Mouse (Mus musculus) hindbrain, embryonic 15.5 days (tissue): ENCODE results near the gene Cacna1h. TPM values are rescaled to one million over a fixed set of nuclear protein-coding genes. Genes with fewer than 3 reads are reported as not detected.

Experiments used
- ATAC-seq: fragments of 200-750 bp; cut with Nextera tagmentation; 2 replicates; pipeline ENCODE4 v1.8.0; 2017; ENCODE audit warnings: low read depth, moderate number of reproducible peaks, moderate TSS enrichment; ENCODE audit not compliant: low FRiP score
- H3K27ac ChIP-seq: fragments of 300-500 bp; sonication (generic); replicated peaks from 2 replicates; pipeline ENCODE4 v1.5.1; 2015; ENCODE audit warnings: mild to moderate bottlenecking, inconsistent platforms
- H3K27me3 ChIP-seq: fragments of 300-500 bp; sonication (generic); 2 replicates; pipeline ENCODE4 v1.6.1; 2015; ENCODE audit warnings: control low read depth, inconsistent platforms
- H3K36me3 ChIP-seq: fragments of 300-500 bp; sonication (generic); 2 replicates; pipeline ENCODE4 v1.6.1; 2015; ENCODE audit warnings: control low read depth, inconsistent platforms
- H3K4me1 ChIP-seq: fragments of 300-500 bp; sonication (generic); replicated peaks from 2 replicates; pipeline ENCODE4 v1.6.1; 2015; ENCODE audit warnings: control low read depth, inconsistent platforms
- H3K4me2 ChIP-seq: fragments of 300-500 bp; sonication (generic); 2 replicates; pipeline ENCODE4 v1.6.1; 2015; ENCODE audit warnings: moderate library complexity, mild to moderate bottlenecking, inconsistent platforms
- H3K4me3 ChIP-seq: fragments of 300-500 bp; sonication (generic); 2 replicates; pipeline ENCODE4 v1.5.1; 2015; ENCODE audit warnings: mild to moderate bottlenecking, inconsistent platforms
- H3K9ac ChIP-seq: fragments of 300-500 bp; sonication (generic); 2 replicates; pipeline ENCODE4 v1.6.1; 2015; ENCODE audit warnings: inconsistent platforms
- H3K9me3 ChIP-seq: fragments of 300-500 bp; sonication (generic); 2 replicates; pipeline ENCODE4 v1.6.1; 2016; ENCODE audit warnings: control low read depth, inconsistent platforms
- WGBS: fragments of 180-500 bp; shearing (Covaris S2); methylation state at CpG from one replicate; pipeline ENCODE4 v1.1.7; 2015; 5-methylcytosine and 5-hydroxymethylcytosine counted together
- polyA plus RNA-seq: library from polyadenylated mRNA; unstranded; fragments of >200 nt; fragmentation: Nextera tagmentation; extraction: Ambion mirVana; gene quantifications from 2 replicates; pipeline ENCODE4 v1.2.1, GENCODE M21; 2015

Cacna1h gene
- polyA plus RNA-seq: 10.0 and 10.6 TPM in 2 replicates

DNA sequence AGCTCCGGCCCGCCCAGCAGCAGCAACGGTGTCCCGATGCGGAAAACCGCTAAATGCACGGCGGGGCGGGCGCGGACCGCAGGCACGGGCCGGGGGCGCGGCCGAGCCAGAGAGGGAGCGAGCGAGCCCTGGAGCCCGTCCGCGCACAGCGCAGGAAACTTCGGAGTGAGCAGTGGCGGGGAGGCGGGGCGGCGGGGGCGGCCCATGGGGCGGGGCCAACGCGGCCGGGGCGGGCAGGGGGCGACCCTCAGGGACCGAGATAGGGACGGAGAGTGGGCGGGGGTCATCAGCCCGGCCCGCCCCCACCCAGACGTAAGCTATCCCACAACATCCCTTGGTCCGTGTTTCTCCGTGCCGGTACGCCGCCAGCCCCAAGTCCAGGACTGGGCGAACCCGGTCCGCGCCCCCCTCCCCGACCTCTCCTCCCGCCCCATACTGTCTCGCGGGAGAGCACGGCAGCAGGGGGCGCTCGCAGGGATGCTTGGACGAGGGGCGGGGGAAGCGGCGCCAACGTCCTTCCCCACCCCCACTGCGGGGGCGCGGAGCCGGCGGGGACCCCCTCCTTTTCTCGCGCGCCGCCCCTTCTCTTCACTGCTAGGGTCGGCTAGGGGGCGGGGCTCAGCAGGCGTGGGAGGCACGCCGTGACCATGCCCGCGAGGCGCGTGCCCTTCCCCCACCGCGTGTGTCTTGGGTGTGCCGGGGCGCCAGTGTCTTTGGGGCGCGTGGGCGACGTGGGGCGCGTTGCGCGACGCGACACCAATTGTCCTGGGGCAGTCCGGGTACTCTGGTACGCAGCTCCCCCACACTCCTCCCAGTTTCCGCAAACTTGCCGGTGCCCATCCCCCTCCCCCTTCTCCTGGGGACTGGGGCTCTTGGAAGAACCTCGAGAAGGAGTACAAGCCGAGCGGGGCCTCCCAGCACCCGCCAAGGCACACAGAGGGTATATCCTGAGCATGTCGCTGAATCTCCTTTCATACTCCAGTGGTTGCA is at the start of gene Cacna1h:
Gene Cacna1h (minus strand): TSS at position 167 of the 990 bp plus-strand sequence.
- no peaks in the 10 kb centered on the region for H3K27me3 ChIP-seq
- H3K27ac ChIP-seq: peak within 1 kb of the TSS; percentile 77
- peak within 1 kb of the TSS; percentile 81 for H3K4me2 ChIP-seq
- peak within 1 kb of the TSS; percentile 74 for H3K9ac ChIP-seq
- no peaks in the 10 kb centered on the region for H3K36me3 ChIP-seq
- H3K4me1 ChIP-seq: peaks cover 48% of the 10 kb centered on the region
- WGBS: under 1% methylated on average over 64 of the region's 103 CpGs
- H3K9me3 ChIP-seq: no peaks in the 10 kb centered on the region
- H3K4me3 ChIP-seq: peak within 1 kb of the TSS; percentile 65
- peak; percentile 91 for ATAC-seq

DNA sequence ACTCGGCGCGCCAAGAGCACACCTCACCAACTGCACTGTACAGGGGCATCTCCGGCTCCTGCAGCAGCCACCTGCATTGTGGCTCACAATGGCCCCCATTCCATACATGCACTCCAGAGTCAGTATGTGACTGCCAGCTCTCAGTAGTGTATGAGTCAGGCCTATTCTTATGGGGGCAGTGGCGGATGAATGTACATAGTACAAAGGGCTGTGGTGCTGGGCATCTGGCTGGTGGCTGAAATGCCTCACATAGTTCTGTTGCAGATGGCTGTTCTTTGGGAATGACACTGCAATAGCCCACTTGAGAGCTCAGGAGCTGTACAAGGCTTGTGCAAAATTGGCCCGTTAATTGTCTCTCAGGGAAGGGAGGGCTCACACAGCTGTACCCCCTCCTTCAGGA is 48.5 kb upstream of the Cacna1h start:
- H3K27ac ChIP-seq: no peak overlapping the region
- H3K36me3 ChIP-seq: no peaks in the 10 kb centered on the region
- H3K27me3 ChIP-seq: peaks cover 4% of the 10 kb centered on the region; the same call in 1 of the 2 replicates
- H3K4me3 ChIP-seq: no peak overlapping the region
- no peaks in the 10 kb centered on the region for H3K4me1 ChIP-seq
- H3K9ac ChIP-seq: no peak overlapping the region
- H3K9me3 ChIP-seq: no peaks in the 10 kb centered on the region
- WGBS: 84% methylated on average over 6 of the region's 6 CpGs
- no peak for ATAC-seq
- H3K4me2 ChIP-seq: no peak overlapping the region

DNA sequence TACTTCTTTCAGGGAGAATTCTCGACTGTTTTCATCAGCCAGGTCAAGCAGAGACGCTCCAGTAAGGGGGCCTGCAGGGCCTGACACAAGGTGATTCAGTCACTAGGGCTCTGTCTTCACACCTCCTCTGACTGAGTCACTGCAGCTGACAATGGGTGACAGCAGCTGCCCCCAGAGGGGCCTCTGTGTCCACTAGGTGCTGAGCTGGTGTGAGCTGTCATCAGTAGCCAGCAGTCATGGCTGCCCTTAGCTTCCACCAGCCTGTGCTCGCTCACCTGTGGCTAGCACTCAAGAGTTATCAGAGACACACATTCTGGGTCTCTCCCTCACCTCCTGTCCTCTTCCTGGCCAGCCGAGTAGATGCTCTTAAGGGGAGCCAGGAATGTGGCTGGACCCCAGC is 47.2 kb upstream of the Cacna1h start:
- WGBS: 68% methylated on average over 4 of the region's 4 CpGs
- no peak overlapping the region for H3K4me2 ChIP-seq
- H3K9me3 ChIP-seq: no peaks in the 10 kb centered on the region
- peaks cover 4% of the 10 kb centered on the region; the same call in 1 of the 2 replicates for H3K27me3 ChIP-seq
- no peak overlapping the region for H3K9ac ChIP-seq
- H3K4me1 ChIP-seq: peaks cover 5% of the 10 kb centered on the region; the same call in 1 of the 2 replicates
- no peak for ATAC-seq
- H3K36me3 ChIP-seq: no peaks in the 10 kb centered on the region
- no peak overlapping the region for H3K4me3 ChIP-seq
- no peak overlapping the region for H3K27ac ChIP-seq

DNA sequence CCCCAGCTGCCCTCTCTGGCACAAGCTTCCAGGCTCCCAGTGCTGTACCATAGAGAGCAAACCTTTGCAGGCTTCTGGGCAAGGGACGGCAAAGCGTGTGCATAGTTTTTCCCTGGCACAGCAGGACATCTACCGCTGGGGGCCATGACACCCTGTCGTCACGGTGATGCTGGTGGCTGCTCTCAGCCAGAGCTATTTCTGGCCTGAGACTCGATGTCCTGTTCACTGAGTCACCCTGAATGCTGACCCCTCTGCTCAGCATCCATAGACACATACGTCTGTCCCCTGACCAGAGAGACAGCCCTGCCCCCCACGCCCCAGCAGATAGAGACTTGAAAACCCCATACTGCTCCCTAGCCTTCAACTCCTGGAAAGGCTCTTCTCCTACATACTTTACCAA is 46.6 kb upstream of the Cacna1h start:
- peaks cover 9% of the 10 kb centered on the region; the same call in 1 of the 2 replicates for H3K27me3 ChIP-seq

DNA sequence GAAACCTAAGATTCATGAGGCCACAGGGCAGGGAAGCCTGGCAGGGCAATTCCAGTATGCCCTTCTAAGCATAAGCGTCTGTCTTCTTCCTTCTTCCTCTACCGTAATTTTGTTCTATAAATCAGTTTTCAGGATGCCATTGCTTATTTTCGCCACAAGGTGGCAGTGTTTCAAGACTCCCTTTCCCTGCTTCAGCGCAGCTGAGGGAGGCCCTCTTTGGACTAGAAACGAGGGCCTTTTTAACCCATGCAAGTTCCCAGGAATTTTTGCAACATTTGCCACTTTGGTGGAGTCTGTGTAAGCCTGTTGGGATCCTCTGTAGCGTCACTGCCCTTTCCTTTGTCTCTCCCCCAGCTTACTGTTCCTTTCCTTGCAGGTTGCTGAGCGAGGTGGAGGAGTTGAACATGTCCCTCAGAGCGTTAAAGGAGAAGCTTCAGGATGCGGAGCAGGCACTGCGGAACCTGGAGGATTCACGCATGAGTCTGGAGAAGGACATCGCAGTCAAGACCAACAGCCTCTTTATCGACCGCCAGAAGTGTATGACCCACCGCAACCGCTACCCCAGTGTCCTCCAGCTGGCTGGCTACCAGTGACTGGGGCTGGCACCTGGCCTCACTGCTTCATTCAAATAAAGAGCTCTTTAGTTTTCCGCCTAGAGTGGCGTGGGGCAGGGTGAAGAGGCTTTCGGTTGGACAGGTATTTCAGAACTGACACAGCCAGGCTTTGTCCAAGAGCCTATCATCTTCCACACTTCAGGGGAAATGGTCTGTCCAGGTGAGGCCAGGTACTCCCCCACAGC is 42.6 kb upstream of the Cacna1h start:
- H3K4me1 ChIP-seq: peaks cover 17% of the 10 kb centered on the region
- H3K27ac ChIP-seq: no peak overlapping the region
- H3K9me3 ChIP-seq: no peaks in the 10 kb centered on the region
- no peak overlapping the region for H3K4me2 ChIP-seq
- no peak for ATAC-seq
- H3K27me3 ChIP-seq: peaks cover 21% of the 10 kb centered on the region
- H3K36me3 ChIP-seq: no peaks in the 10 kb centered on the region
- 38% methylated on average over 19 of the region's 19 CpGs for WGBS
- no peak overlapping the region for H3K4me3 ChIP-seq
- no peak overlapping the region for H3K9ac ChIP-seq

More for the DNA sequence above, 46.6 kb upstream of the Cacna1h start:
- Histone ChIP-seq H3K27ac (no peak overlapping the region), H3K9ac (no peak overlapping the region), H3K4me2 (no peak overlapping the region), H3K9me3 (no peaks in the 10 kb centered on the region), H3K36me3 (no peaks in the 10 kb centered on the region), H3K4me3 (no peak overlapping the region), H3K4me1 (peaks cover 5% of the 10 kb centered on the region; the same call in 1 of the 2 replicates)
- 37% methylated on average over 8 of the region's 8 CpGs for WGBS
- no peak for ATAC-seq

DNA sequence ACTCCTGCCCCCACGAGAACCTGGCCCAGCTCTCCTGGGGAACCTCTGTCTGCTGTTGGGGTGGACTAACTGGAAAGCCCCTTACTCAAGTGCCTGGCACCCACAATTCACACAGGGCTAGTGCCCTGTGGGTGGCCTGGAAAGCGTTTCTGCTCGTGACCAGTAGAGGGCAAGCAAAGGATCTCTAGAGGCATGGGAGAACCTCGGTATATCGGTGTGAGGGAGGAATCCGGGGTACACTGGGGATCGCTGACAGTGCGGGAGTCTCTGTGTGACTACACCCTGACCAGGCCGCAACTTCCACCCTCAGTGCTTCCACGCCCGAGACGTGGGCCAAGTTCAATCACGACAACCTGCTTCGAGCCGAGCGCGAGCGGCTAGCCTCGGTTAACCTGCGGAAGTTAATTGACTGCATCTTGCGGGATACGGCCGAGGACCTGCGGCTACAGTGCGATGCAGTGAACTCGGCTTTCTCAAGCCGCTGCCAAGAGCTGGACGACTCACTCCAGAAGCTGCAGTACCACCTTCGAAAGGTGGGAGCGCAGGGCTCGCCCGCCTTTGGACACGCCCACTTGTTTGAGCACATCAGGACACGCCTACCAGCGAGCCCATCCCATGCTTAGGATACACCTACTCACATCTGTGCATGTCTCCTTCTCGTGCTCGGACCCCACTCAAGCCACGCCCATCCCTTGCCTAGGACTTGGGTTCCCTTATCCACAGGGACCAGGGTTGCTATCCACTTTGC is 40.9 kb upstream of the Cacna1h start:
- Histone ChIP-seq H3K4me2 (peak overlapping the region; percentile 79), H3K27me3 (peaks cover 21% of the 10 kb centered on the region), H3K36me3 (no peaks in the 10 kb centered on the region), H3K4me3 (peak overlapping the region; percentile 38), H3K9ac (peak overlapping the region; percentile 40), H3K9me3 (no peaks in the 10 kb centered on the region), H3K4me1 (peaks cover 19% of the 10 kb centered on the region), H3K27ac (no peak overlapping the region)
- WGBS: 2% methylated on average over 38 of the region's 38 CpGs
- ATAC-seq: 0 out of 2 replicates have a peak, but pooled peaks have one; percentile 28

- Histone ChIP-seq H3K36me3 (no peaks in the 10 kb centered on the region), H3K27ac (no peak overlapping the region; the same call in 1 of the 2 replicates), H3K27me3 (peaks cover 17% of the 10 kb centered on the region), H3K4me2 (peak overlapping the region; percentile 16; the same call in 1 of the 2 replicates), H3K4me3 (no peak overlapping the region), H3K9me3 (no peaks in the 10 kb centered on the region), H3K9ac (no peak overlapping the region), H3K4me1 (peaks cover 19% of the 10 kb centered on the region)
- no peak for ATAC-seq
- 56% methylated on average over 14 of the region's 14 CpGs for WGBS
Measured at GRCm38 (mm10) chr17:25472044-25472443, 38.5 kb upstream of the Cacna1h start.

GRCm38 (mm10) chr17:25471418-25471817 is 37.8 kb upstream of the Cacna1h start:
- H3K4me3 ChIP-seq: no peak overlapping the region
- peaks cover 17% of the 10 kb centered on the region for H3K27me3 ChIP-seq
- WGBS: 26% methylated on average over 8 of the region's 8 CpGs
- no peaks in the 10 kb centered on the region for H3K9me3 ChIP-seq
- H3K27ac ChIP-seq: no peak overlapping the region; the same call in 1 of the 2 replicates
- ATAC-seq: peak; percentile 55; the same call in 1 of the 2 replicates
- H3K9ac ChIP-seq: no peak overlapping the region
- no peaks in the 10 kb centered on the region for H3K36me3 ChIP-seq
- H3K4me1 ChIP-seq: peaks cover 18% of the 10 kb centered on the region
- peak overlapping the region; percentile 16; the same call in 1 of the 2 replicates for H3K4me2 ChIP-seq

GRCm38 (mm10) chr17:25469798-25470197 is 36.2 kb upstream of the Cacna1h start:
- Histone ChIP-seq H3K9me3 (no peaks in the 10 kb centered on the region), H3K27me3 (peaks cover 11% of the 10 kb centered on the region), H3K9ac (0 out of 2 replicates have a peak overlapping the region, but pooled peaks have one; percentile 10), H3K4me1 (peaks cover 13% of the 10 kb centered on the region), H3K27ac (no peak overlapping the region), H3K4me2 (no peak overlapping the region), H3K36me3 (no peaks in the 10 kb centered on the region), H3K4me3 (no peak overlapping the region)
- ATAC-seq: peak; percentile 46; the same call in 1 of the 2 replicates
- WGBS: 34% methylated on average over 8 of the region's 8 CpGs

DNA sequence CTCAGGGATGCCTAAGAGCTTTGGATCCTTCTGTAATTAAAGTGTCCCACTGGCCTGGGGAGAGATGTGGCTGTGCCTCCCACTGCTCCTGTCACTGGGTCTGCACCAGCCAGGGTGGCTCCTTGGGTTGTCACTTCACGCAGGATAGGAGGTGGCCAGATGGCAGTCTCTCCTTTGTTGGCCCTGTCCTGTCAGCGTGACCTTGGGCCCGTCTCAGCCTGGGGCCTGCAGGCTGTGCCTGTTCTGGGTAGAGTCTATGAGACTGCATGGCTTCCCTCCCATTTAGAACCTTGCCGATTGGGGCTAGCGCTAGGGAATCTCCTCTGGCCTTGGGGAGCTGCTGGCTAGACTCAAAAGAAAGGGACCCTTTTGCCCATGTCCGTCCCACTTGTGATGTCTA is 34.7 kb upstream of the Cacna1h start:
- ATAC-seq: no peak
- Histone ChIP-seq H3K9me3 (no peaks in the 10 kb centered on the region), H3K4me3 (no peak overlapping the region), H3K4me1 (peaks cover 8% of the 10 kb centered on the region), H3K27ac (no peak overlapping the region), H3K9ac (no peak overlapping the region), H3K36me3 (no peaks in the 10 kb centered on the region), H3K4me2 (no peak overlapping the region), H3K27me3 (peaks cover 8% of the 10 kb centered on the region)
- WGBS: 63% methylated on average over 6 of the region's 6 CpGs

- Histone ChIP-seq H3K9ac (no peak overlapping the region), H3K4me2 (no peak overlapping the region), H3K4me1 (peaks cover 10% of the 10 kb centered on the region), H3K36me3 (no peaks in the 10 kb centered on the region), H3K27me3 (peaks cover 3% of the 10 kb centered on the region), H3K4me3 (no peak overlapping the region), H3K9me3 (no peaks in the 10 kb centered on the region), H3K27ac (no peak overlapping the region)
- no peak for ATAC-seq
- WGBS: 78% methylated on average over 6 of the region's 6 CpGs
Measured at GRCm38 (mm10) chr17:25467781-25468180, 34.2 kb upstream of the Cacna1h start.
